8 mouse cellular contexts compared by ENCODE assay signal in genomic region chr12:34432461-34432860, GRCm38 (mm10).
DNase-seq lines count a peak whose midpoint lies in the region; ATAC-seq and TF ChIP-seq lines count a peak whose summit lies in the region.

No protein-coding gene starts in this region.

- H3K9me3 ChIP-seq in forebrain, embryonic 13.5 days (replicated peaks): no peaks in the 10 kb centered on the region
- H3K9me3 ChIP-seq in forebrain, embryonic 11.5 days (ENCODE audit: control insufficient read depth, low read length): no peaks in the 10 kb centered on the region
- H3K9me3 ChIP-seq in neural tube, embryonic 11.5 days (ENCODE audit: control insufficient read depth, low read length): no peaks in the 10 kb centered on the region
- no peaks in the 10 kb centered on the region for H3K9me3 ChIP-seq in limb, embryonic 10.5 days (replicated peaks)
- H3K9me3 ChIP-seq in stomach, embryonic 16.5 days (replicated peaks; ENCODE audit: control insufficient read depth, low read length): no peaks in the 10 kb centered on the region

- no peaks in the 10 kb centered on the region for H3K36me3 ChIP-seq in forebrain, embryonic 13.5 days (ENCODE audit: poor library complexity, severe bottlenecking)
- H3K36me3 ChIP-seq in forebrain, embryonic 11.5 days (ENCODE audit: control insufficient read depth, insufficient read depth, low read length): no peaks in the 10 kb centered on the region
- no peaks in the 10 kb centered on the region for H3K36me3 ChIP-seq in neural tube, embryonic 11.5 days (ENCODE audit: control insufficient read depth, insufficient read depth, low read length)
- no peaks in the 10 kb centered on the region for H3K36me3 ChIP-seq in limb, embryonic 10.5 days
- H3K36me3 ChIP-seq in stomach, embryonic 16.5 days (ENCODE audit: control insufficient read depth, insufficient read depth, low read length): no peaks in the 10 kb centered on the region

- H3K4me2 ChIP-seq in forebrain, embryonic 13.5 days: no peak overlapping the region
- no peak overlapping the region for H3K4me2 ChIP-seq in forebrain, embryonic 11.5 days (ENCODE audit: low read depth, low read length, severe bottlenecking)
- no peak overlapping the region for H3K4me2 ChIP-seq in neural tube, embryonic 11.5 days (ENCODE audit: low read depth)
- H3K4me2 ChIP-seq in stomach, embryonic 16.5 days (ENCODE audit: low read depth, low read length): no peak overlapping the region

- H3K4me1 ChIP-seq in forebrain, embryonic 13.5 days: no peaks in the 10 kb centered on the region
- H3K4me1 ChIP-seq in forebrain, embryonic 11.5 days (replicated peaks; ENCODE audit: control insufficient read depth, insufficient read depth, low read length): no peaks in the 10 kb centered on the region
- H3K4me1 ChIP-seq in neural tube, embryonic 11.5 days (ENCODE audit: control insufficient read depth, insufficient read depth, low read length): no peaks in the 10 kb centered on the region
- H3K4me1 ChIP-seq in embryonic fibroblast, embryonic 13.5 days (ENCODE audit: control insufficient read depth, insufficient read depth, low read length): no peaks in the 10 kb centered on the region
- peaks cover 15% of the 10 kb centered on the region for H3K4me1 ChIP-seq in limb, embryonic 10.5 days
- H3K4me1 ChIP-seq in stomach, embryonic 16.5 days (ENCODE audit: control insufficient read depth, insufficient read depth, low read length): no peaks in the 10 kb centered on the region

- TF ChIP-seq CTCF in embryonic fibroblast, embryonic 13.5 days (IDR thresholded peaks at IDR 0.05; ENCODE audit: borderline replicate concordance, insufficient read depth, low read length): peak; percentile 32; the same call in 1 of the 2 replicates

- 57% methylated on average over 5 of the region's 5 CpGs for WGBS in forebrain, embryonic 13.5 days
- WGBS in forebrain, embryonic 11.5 days: 68% methylated on average over 5 of the region's 5 CpGs
- WGBS in neural tube, embryonic 11.5 days: 55% methylated on average over 5 of the region's 5 CpGs
- WGBS in limb, embryonic 10.5 days: 50% methylated on average over 5 of the region's 5 CpGs
- 37% methylated on average over 5 of the region's 5 CpGs for WGBS in stomach, embryonic 16.5 days

- H3K4me3 ChIP-seq in forebrain, embryonic 13.5 days: no peak overlapping the region
- H3K4me3 ChIP-seq in forebrain, embryonic 11.5 days (ENCODE audit: low read depth, low read length): no peak overlapping the region
- no peak overlapping the region for H3K4me3 ChIP-seq in neural tube, embryonic 11.5 days (ENCODE audit: low read depth, low read length)
- H3K4me3 ChIP-seq in embryonic fibroblast, embryonic 13.5 days (ENCODE audit: insufficient read depth, low read length): no peak overlapping the region
- no peak overlapping the region for H3K4me3 ChIP-seq in limb, embryonic 10.5 days
- no peak overlapping the region for H3K4me3 ChIP-seq in stomach, embryonic 16.5 days (replicated peaks; ENCODE audit: low read length)

- H3K27ac ChIP-seq in forebrain, embryonic 13.5 days: no peak overlapping the region
- H3K27ac ChIP-seq in forebrain, embryonic 11.5 days (ENCODE audit: low read depth, low read length): no peak overlapping the region
- no peak overlapping the region for H3K27ac ChIP-seq in neural tube, embryonic 11.5 days (ENCODE audit: low read depth, low read length)
- no peak overlapping the region for H3K27ac ChIP-seq in embryonic fibroblast, embryonic 13.5 days (ENCODE audit: insufficient read depth, low read length)
- no peak overlapping the region for H3K27ac ChIP-seq in limb, embryonic 10.5 days
- H3K27ac ChIP-seq in stomach, embryonic 16.5 days (ENCODE audit: low read length): no peak overlapping the region

- ATAC-seq in forebrain, embryonic 13.5 days: peak; percentile 77; the same call in 1 of the 2 replicates
- ATAC-seq in forebrain, embryonic 11.5 days (replicated peaks; ENCODE audit: low FRiP score): no peak
- no peak for ATAC-seq in neural tube, embryonic 11.5 days (ENCODE audit: insufficient read depth, low FRiP score, low TSS enrichment)
- ATAC-seq in stomach, embryonic 16.5 days (ENCODE audit: insufficient read depth, low FRiP score): peak; percentile 66; the same call in 1 of the 2 replicates

- no peaks in the 10 kb centered on the region for H3K27me3 ChIP-seq in forebrain, embryonic 13.5 days
- no peaks in the 10 kb centered on the region for H3K27me3 ChIP-seq in forebrain, embryonic 11.5 days (ENCODE audit: control insufficient read depth, insufficient read depth, low read length)
- no peaks in the 10 kb centered on the region for H3K27me3 ChIP-seq in neural tube, embryonic 11.5 days (ENCODE audit: control insufficient read depth, insufficient read depth, low read length)
- H3K27me3 ChIP-seq in limb, embryonic 10.5 days (ENCODE audit: low read depth, poor library complexity, severe bottlenecking): no peaks in the 10 kb centered on the region
- no peaks in the 10 kb centered on the region for H3K27me3 ChIP-seq in stomach, embryonic 16.5 days (ENCODE audit: control insufficient read depth, insufficient read depth, low read length)

- TF ChIP-seq POLR2A in embryonic fibroblast, embryonic 13.5 days (IDR thresholded peaks at IDR 0.05; ENCODE audit: low read depth, low read length): no peak

- H3K9ac ChIP-seq in forebrain, embryonic 13.5 days: no peak overlapping the region
- H3K9ac ChIP-seq in forebrain, embryonic 11.5 days (ENCODE audit: low read length): no peak overlapping the region
- no peak overlapping the region for H3K9ac ChIP-seq in neural tube, embryonic 11.5 days (ENCODE audit: low read length)
- H3K9ac ChIP-seq in stomach, embryonic 16.5 days (ENCODE audit: low read length): no peak overlapping the region

- no peak for DNase-seq in forebrain, embryonic 11.5 days (ENCODE audit: low spot score)
- peak; percentile 30 for DNase-seq in neural tube, embryonic 11.5 days (ENCODE audit: low spot score)
- no peak for DNase-seq in neural tube, embryonic 10.5 days (ENCODE audit: extremely low spot score, low spot score)
- DNase-seq in limb, embryonic 10.5 days (ENCODE audit: low spot score): peak; percentile 40
- no peak for DNase-seq in spleen, adult 18-20 months

Comparison
In these comparisons a context has a peak if more than half of its experiments do, and no peak if none do; other contexts are left out.
1. ATAC-seq: peak in forebrain, embryonic 13.5 days (single experiment) and stomach, embryonic 16.5 days (single experiment); none in forebrain, embryonic 11.5 days (single experiment) and neural tube, embryonic 11.5 days (single experiment).
2. DNase-seq: peak in neural tube, embryonic 11.5 days (single experiment) and limb, embryonic 10.5 days (single experiment); none in forebrain, embryonic 11.5 days (single experiment), neural tube, embryonic 10.5 days (single experiment) and spleen, adult 18-20 months (0 of 2).